Mouse (Mus musculus) bone marrow macrophage, adult 2 months (primary cell): ENCODE measurements at regions not wholly inside any gene's neighbourhood (a gene's known extent, or its start where the extent isn't known, plus 50 kb on each side); places are given as distances from the start of the nearest gene placed in this dataset.

Experiments used
- CTCF ChIP-seq: IDR thresholded peaks from 2 replicates; pipeline ENCODE4 v1.5.1; 2012; ENCODE audit warnings: low read depth, mild to moderate bottlenecking, low read length, moderate library complexity
- POLR2A ChIP-seq: IDR thresholded peaks from 2 replicates; pipeline ENCODE4 v1.6.1; 2012; ENCODE audit warnings: mild to moderate bottlenecking, low read depth, low read length, borderline replicate concordance

DNA sequence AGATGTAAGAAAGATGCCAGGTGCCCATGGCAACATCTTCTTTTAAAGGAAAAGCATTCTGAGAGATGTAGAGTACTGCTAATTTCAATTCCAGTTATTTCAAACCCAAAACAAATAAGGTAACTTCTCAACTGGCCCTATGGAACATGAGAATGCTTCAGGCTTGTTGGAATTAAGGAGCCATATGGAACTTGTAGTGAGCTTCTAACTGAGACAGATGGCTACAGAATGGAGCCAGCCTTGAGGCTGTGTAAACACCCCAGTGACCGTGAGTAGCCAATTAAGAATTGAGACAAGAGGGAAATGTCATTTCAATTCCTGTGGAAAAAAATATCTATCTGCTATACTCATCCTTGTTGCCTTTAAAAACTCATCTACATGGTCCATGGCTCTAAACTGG lies 769.0 kb upstream of the Marcks start:
- TF ChIP-seq POLR2A (no peak), CTCF (no peak)
